Mouse (Mus musculus) CH12.LX (cell line): ENCODE data around the gene Acan.

ENCODE experiments used
- CHD2 ChIP-seq: IDR thresholded peaks from 2 replicates; pipeline ENCODE4 v1.6.1; 2011; ENCODE audit warnings: low read length, improper control_type of control experiment
- CTCF ChIP-seq, 2 experiments: IDR thresholded peaks in 1 of 2; conservative IDR thresholded peaks in 1 of 2; 2 replicates each; pipeline ENCODE4 v1.5.1; 2011 to 2012; ENCODE audit warnings: low read depth in 2 of 2, low read length in 2 of 2, improper control_type of control experiment in 1 of 2, inconsistent platforms in 1 of 2, mild to moderate bottlenecking in 1 of 2, moderate library complexity in 1 of 2
- MXI1 ChIP-seq: IDR thresholded peaks from 2 replicates; pipeline ENCODE4 v1.6.1; 2011; ENCODE audit warnings: mild to moderate bottlenecking, low read depth, low read length, improper control_type of control experiment
- POLR2A ChIP-seq: IDR thresholded peaks from 2 replicates; pipeline ENCODE4 v1.6.1; 2011; ENCODE audit warnings: low read depth, mild to moderate bottlenecking, improper control_type of control experiment, low read length
- POLR2AphosphoS2 ChIP-seq: IDR thresholded peaks from 2 replicates; pipeline ENCODE4 v1.6.1; 2011; ENCODE audit warnings: low read depth, low read length, improper control_type of control experiment
- SMC3 ChIP-seq: IDR thresholded peaks from 2 replicates; pipeline ENCODE4 v1.6.1; 2011; ENCODE audit warnings: low read depth, low read length, improper control_type of control experiment
- TCF12 ChIP-seq: IDR thresholded peaks from 2 replicates; pipeline ENCODE4 v1.6.1; 2014; ENCODE audit warnings: low read depth, mild to moderate bottlenecking, inconsistent platforms, low read length, improper control_type of control experiment
- UBTF ChIP-seq: IDR thresholded peaks from 2 replicates; pipeline ENCODE4 v1.6.1; 2012; ENCODE audit warnings: low read depth, mild to moderate bottlenecking, inconsistent platforms, low read length, improper control_type of control experiment, moderate library complexity
- USF1 ChIP-seq: IDR thresholded peaks from 2 replicates; pipeline ENCODE4 v1.6.1; 2014; ENCODE audit warnings: low read depth, mild to moderate bottlenecking, inconsistent platforms, low read length, improper control_type of control experiment
- USF2 ChIP-seq: conservative IDR thresholded peaks from 2 replicates; pipeline ENCODE4 v1.6.1; 2011; ENCODE audit warnings: low read depth, low read length, improper control_type of control experiment
- ZC3H11A ChIP-seq: IDR thresholded peaks from 2 replicates; pipeline ENCODE4 v1.6.1; 2012; ENCODE audit warnings: low read depth, mild to moderate bottlenecking, inconsistent platforms, low read length, improper control_type of control experiment
- ZKSCAN1 ChIP-seq: IDR thresholded peaks from 2 replicates; pipeline ENCODE4 v1.6.1; 2012; ENCODE audit warnings: low read depth, inconsistent platforms, low read length, improper control_type of control experiment, borderline replicate concordance

DNA sequence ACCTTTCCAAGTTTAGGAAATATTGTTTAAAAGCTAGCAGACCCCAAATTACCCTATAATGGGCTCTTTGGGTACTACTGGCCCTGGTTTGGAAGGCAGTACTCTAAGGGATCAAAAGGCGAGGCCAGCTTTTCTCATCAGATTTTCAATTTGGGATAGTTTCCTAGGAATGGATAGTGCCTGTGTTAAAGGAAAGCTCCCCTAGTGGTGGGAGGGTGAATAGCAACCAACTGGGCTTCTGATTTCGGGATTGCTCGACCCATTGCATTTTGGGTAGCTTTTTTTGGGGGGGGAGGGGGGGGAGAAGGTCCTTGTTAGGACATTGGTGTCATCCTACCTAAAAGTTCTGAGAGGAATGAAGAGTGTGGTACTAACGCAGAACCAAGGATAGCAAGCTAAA lies 35.8 kb downstream of the Acan start:
- TF ChIP-seq POLR2AphosphoS2 (no peak), CTCF (conservative IDR thresholded peaks at IDR 0.05 in 1 of 2, IDR thresholded peaks at IDR 0.05 in 1 of 2; ENCODE audit: low read depth in 2 of 2, low read length in 2 of 2) (peak; percentile 52 to 63), SMC3 (no peak), USF1 (no peak), CHD2 (no peak), ZKSCAN1 (no peak), POLR2A (no peak), MXI1 (no peak), ZC3H11A (no peak), TCF12 (no peak), UBTF (no peak), USF2 (no peak)
